7 mouse cellular contexts compared by ENCODE assay signal in genomic region chr9:42263709-42264111, GRCm38 (mm10). TPM values are rescaled to one million over a fixed set of nuclear protein-coding genes. Genes with fewer than 3 reads are reported as not detected.
DNase-seq lines count a peak whose midpoint lies in the region; ATAC-seq and TF ChIP-seq lines count a peak whose summit lies in the region.

No protein-coding gene starts in this region.

- peak overlapping the region; percentile 62 for H3K4me3 ChIP-seq in left cerebral cortex, adult 2 months
- peak overlapping the region; percentile 92 for H3K4me3 ChIP-seq in embryonic facial prominence, embryonic 12.5 days
- peak overlapping the region; percentile 86 for H3K4me3 ChIP-seq in testis, adult 2 months (ENCODE audit: control insufficient read depth, low read depth, low read length)

- CTCF ChIA-PET in Patski (lab: Charles Lee): interaction anchor here (1.5 kb wide), 1 partner anchor 53 kb away, joined by 3 read pairs; no protein-coding TSS in a partner anchor

- peaks cover 10% of the 10 kb centered on the region; the same call in 1 of the 2 replicates for H3K4me1 ChIP-seq in embryonic facial prominence, embryonic 12.5 days
- 0 out of 2 replicates have a peak, but pooled peaks cover 2% of the 10 kb centered on the region for H3K4me1 ChIP-seq in testis, adult 2 months (ENCODE audit: control insufficient read depth, insufficient read depth, low read length)

- intact Hi-C loops in left cerebral cortex, adult 2 months (cut with DNase I): loop anchor here (5.0 kb wide), 1 partner anchor 261 kb away; no protein-coding TSS in a partner anchor
- intact Hi-C loops in left cerebral cortex, postnatal 10 days (cut with DNase I): no loop called here

- H3K27ac ChIP-seq in left cerebral cortex, adult 2 months: peak overlapping the region; percentile 82
- H3K27ac ChIP-seq in embryonic facial prominence, embryonic 12.5 days: peak overlapping the region; percentile 67
- peak overlapping the region; percentile 63 for H3K27ac ChIP-seq in testis, adult 2 months (ENCODE audit: control insufficient read depth, insufficient read depth, low read depth, low read length)

- H3K9me3 ChIP-seq in embryonic facial prominence, embryonic 12.5 days: no peaks in the 10 kb centered on the region

- DNase-seq in left cerebral cortex, adult 2 months (ENCODE audit: extremely low spot score in 1 of 2, low spot score in 2 of 2): peak in 1 of 2 experiments; percentile 19
- DNase-seq in left cerebral cortex, postnatal 10 days (ENCODE audit: extremely low spot score in 1 of 2, low spot score in 2 of 2): no peak
- no peak for DNase-seq in Patski (ENCODE audit: low read depth, low spot score)
- DNase-seq in induced T-regulatory cell, adult 2 months (ENCODE audit: low read depth): peak; percentile 60

- TF ChIP-seq CTCF in left cerebral cortex, adult 2 months (IDR thresholded peaks at IDR 0.05): no peak
- no peak for TF ChIP-seq CTCF in Patski (IDR thresholded peaks at IDR 0.05)
- TF ChIP-seq CTCF in testis, adult 2 months (IDR thresholded peaks at IDR 0.05; ENCODE audit: control insufficient read depth, insufficient read depth, insufficient replicate concordance, low read depth, low read length): no peak

- H3K27me3 ChIP-seq in Patski: no peaks in the 10 kb centered on the region
- no peaks in the 10 kb centered on the region for H3K27me3 ChIP-seq in embryonic facial prominence, embryonic 12.5 days
- H3K27me3 ChIP-seq in testis, adult 2 months (ENCODE audit: control insufficient read depth, insufficient read depth, low read length): no peaks in the 10 kb centered on the region

- in situ Hi-C loops in Patski (cut with MboI; ENCODE audit: low pct_unique_long_range_greater_than_20kb): no loop called here

- ATAC-seq in Patski: peak; percentile 21
- peak; percentile 54 for ATAC-seq in embryonic facial prominence, embryonic 12.5 days (ENCODE audit: insufficient number of reproducible peaks, insufficient read depth, low FRiP score, low TSS enrichment)
- ATAC-seq in megakaryocyte, adult 5-6 weeks (ENCODE audit: poor library complexity, severe bottlenecking): peak; percentile 22; the same call in 1 of the 2 replicates

- under 1% methylated on average over 18 of the region's 18 CpGs for WGBS in embryonic facial prominence, embryonic 12.5 days

- TF ChIP-seq POLR2A in testis, adult 2 months (IDR thresholded peaks at IDR 0.05; ENCODE audit: control insufficient read depth, low read depth, low read length): no peak

- H3K9ac ChIP-seq in embryonic facial prominence, embryonic 12.5 days: peak overlapping the region; percentile 80

- H3K36me3 ChIP-seq in embryonic facial prominence, embryonic 12.5 days: peaks cover 9% of the 10 kb centered on the region
- H3K36me3 ChIP-seq in testis, adult 2 months (ENCODE audit: control insufficient read depth, insufficient read depth, low read length): no peaks in the 10 kb centered on the region

- H3K4me2 ChIP-seq in embryonic facial prominence, embryonic 12.5 days (replicated peaks): peak overlapping the region; percentile 76

- POLR2A ChIA-PET in Patski (lab: Charles Lee): no interaction called here

RNA-seq across cellular contexts. Expression of gene Sc5d, which starts 0.3 kb away (rescaled TPM):
- total RNA-seq in left cerebral cortex, adult 2 months (2021): 10 to 100 TPM; 49.8 to 54.7 TPM
- 10 to 100 TPM; 54.2 to 60.9 TPM for total RNA-seq in left cerebral cortex, postnatal 10 days (2021)
- 32.6 TPM for polyA plus RNA-seq in Patski (2021)
- polyA plus RNA-seq in embryonic facial prominence, embryonic 12.5 days (2016; fragmentation: Nextera tagmentation; extraction: Ambion mirVana): 49.8 and 55.6 TPM in 2 replicates
- total RNA-seq in megakaryocyte, adult 5-6 weeks (2015): 25.7 and 27.8 TPM in 2 replicates
- 41.6 and 58.6 TPM in 2 replicates for total RNA-seq in megakaryocyte, adult 5-6 weeks (2017)
- polyA plus RNA-seq in testis, adult 2 months (2012; rRNA removed): 20.3 and 23.3 TPM in 2 replicates
